Mouse (Mus musculus) heart, postnatal 10 days (tissue): ENCODE data around the gene Arl8b. TPM values are rescaled to one million over a fixed set of nuclear protein-coding genes. Genes with fewer than 3 reads are reported as not detected.
"Not testable (repeated sequence)": the region's sequence is repeated elsewhere in the genome, so short reads cannot be mapped to it uniquely, and the experiment has no call there.

Experiments used
- DNase-seq, 2 experiments: peaks; one replicate each; pipeline ENCODE4 v3.0.0; 2021
- intact Hi-C: fragments of 180-260 bp; cut with DNase I; formaldehyde crosslinking; loops from one replicate; pipeline ENCODE4 v1.15.1; 2025
- total RNA-seq, 2 experiments: library from RNA; stranded (reverse); gene quantifications; 2 replicates each; pipeline ENCODE4 v1.2.3; 2021

Gene Arl8b
- total RNA-seq, 2 experiments from 2014 or later = 83.3 to 90.7 TPM

DNA sequence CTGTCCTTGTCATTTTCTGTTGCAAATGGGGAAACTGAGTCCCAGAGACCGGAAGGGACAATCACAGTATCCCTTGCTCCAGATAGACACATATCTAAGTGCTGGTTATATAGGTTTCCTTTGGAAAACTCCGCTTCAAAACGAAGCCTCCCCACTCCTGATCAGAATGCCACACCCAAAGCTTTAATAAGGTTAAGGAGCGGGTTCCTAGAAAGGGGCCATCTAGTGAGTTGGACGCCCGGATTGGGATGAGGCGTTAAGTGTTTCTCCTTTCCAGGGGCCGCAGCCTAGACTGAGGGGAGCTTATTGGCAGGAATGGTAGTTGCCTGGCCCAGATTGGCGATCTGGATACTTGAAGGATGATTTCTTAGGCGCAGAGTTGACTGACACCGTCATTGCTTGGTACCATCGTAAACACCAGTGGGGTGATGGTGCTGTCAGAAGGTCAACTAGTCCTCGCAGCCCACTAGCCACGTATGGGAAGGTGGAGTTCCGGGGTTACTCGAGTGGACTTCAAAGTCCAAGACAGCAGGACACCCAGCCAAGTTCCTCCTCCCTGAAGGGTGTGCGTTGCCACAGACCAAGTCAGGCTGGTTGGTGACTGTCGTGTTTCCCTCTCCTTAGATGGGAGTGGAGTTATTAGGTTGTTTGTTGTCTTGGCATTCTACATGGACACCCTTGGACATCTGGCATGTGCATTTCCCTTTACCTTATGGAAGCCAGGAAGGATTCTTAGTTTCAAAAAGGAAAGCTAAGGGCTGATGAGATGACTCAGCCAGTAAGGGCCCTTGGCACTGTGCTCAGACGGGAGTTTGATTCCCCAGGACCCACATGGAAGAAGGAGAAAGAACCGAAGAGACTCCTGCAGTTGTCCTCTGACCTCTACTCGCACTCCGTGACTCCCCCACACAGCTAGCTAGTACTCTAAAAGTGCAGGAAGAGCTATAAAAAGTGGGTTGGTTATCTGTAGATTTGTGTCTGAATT lies 46.8 kb downstream of the Arl8b start:
- intact Hi-C loops = loop anchor here (2.0 kb wide), 1 partner anchor 45 kb away; no protein-coding TSS in a partner anchor
- DNase-seq = peak; percentile 38 to 46

DNA sequence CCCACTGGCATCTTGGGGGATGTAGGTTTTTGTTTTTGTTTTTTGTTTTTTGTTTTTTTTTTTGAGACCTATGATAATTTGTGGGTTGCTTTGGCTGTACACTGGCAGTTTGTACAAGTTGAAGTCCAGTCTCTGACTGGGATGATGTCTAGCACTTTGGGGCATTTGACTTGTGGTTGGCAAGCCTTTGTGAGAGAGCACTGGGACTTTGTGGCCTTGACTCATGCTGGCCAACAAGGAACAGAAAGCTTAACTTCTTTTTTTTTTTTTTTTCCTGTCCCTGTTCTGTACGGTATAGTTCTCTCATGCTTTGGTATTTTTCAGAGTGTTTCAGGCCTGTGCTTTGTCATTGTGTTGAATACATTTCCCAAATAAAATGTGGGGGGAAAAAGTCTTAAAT lies 49.3 kb downstream of the Arl8b start:
- intact Hi-C loops = no loop called here
- no peak for DNase-seq

DNA sequence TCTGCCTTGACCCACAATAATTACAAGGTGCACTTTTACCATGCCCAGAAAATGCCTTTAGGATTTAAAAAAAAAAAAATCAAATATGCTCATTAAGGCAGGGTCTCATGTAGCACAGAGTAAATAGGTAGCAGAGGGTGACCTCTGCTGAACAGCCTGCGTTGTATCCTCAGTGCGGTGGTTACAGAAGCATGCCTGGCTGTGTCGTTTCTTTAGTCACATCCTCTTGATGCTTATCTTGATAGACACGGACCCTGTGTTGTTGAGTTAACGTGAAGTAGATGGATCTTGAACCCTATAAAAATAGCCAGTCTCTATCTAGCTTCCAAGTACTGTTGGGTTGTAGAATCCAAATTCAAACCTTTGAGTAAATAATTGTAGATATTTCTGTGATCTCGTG lies 50.1 kb downstream of the Arl8b start:
- intact Hi-C loops = no loop called here
- no peak for DNase-seq

DNA sequence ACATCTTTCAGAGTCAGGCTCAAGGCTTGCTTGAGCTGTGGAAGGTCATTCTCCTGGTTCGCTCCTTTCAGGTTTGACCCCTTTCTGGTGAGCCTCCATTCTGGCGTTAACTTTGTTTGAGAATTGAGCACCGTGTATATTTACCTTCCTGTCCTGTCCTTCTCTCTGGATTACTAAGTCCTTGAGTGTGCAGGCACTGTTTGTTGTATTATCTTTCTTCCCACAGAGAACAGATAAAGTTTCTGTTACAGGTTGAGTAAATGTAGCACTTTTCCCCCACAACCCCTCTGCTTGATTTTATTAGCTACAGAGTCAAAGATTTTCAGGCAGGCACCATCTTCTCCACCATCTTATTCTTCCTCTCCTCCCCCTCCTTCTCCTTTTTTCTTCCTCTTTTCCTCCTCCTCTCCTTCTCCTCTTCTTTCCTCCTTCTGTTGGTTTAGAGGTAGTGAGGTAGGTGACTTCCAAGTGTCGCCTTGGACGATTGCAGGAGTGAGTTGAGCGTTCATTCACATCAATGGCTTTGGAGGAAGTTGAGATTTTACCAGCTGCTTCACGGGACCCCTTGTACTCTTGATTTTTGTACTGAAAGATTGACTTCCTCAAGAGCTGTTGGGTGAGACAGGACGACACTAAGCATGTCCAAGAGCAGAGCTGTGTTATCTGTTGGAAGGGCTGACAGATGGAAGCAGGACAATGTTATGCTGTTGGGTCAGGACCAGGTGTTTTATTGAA lies 51.2 kb downstream of the Arl8b start:
- intact Hi-C loops = no loop called here
- no peak for DNase-seq

DNA sequence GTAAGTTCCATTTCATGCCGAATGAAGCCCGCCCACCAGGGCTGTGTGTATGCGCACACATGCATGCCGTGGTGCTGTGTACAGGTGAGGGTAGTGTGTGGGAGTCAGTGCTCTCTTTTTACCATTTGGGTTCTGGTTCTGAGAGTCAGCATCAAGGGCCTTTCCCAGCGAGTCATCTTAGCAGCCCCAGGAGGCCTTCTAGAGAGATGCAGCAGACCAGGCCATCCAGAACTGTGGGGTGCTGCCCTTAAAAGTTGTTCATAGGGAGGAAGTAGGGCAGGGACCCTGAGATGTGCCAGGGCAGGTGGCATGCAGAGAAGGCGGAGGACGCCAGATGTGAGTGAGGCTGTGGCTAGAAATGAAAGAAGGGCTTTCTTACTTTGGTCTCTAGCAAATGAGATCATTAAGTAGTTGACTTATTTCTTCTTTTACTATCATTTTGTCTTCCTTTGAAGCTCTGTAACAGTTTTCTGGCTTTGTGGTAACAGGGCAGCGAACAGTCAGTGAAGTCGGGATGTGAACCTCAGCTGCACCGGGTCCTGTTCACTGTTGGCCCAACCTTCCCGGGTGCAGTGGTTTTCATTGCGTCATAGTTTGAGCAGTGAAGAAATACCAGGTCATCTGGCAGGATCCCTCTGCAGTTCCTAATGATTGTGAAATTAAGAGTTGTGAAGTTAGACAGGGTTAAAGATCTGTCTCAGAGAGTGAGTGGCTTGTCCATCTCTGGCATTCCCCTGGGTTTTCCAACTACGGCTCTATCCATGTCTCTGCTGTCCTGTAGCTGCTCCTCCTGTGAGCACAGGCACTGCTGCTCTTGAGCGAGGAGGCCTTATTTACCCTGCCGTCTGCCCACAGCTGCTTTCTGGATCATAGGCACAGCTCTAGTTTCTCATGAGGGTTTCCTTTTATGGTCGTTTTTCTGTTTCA lies 53.1 kb downstream of the Arl8b start:
- peak; percentile 28 to 31 for DNase-seq
- intact Hi-C loops = no loop called here

DNA sequence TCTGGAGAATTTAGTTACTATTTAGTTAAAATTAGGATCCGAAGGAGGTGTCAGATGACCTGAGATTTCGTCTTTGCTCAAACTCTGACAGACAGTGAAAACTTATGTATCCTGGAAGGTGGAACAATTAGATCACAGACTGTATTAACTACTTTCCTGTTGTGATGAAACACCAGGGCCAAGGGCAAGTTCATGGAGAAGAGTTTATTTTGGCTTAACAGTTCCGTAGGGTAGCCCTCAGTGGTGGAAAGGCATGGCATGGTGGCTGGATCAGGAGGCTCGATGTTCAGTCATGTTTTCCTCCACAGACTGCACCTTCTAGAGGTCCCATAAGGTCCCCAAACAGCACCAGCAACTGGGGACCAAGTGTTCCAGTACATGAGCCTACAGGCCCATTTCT lies 54.2 kb downstream of the Arl8b start:
- intact Hi-C loops = no loop called here
- DNase-seq = no peak

DNA sequence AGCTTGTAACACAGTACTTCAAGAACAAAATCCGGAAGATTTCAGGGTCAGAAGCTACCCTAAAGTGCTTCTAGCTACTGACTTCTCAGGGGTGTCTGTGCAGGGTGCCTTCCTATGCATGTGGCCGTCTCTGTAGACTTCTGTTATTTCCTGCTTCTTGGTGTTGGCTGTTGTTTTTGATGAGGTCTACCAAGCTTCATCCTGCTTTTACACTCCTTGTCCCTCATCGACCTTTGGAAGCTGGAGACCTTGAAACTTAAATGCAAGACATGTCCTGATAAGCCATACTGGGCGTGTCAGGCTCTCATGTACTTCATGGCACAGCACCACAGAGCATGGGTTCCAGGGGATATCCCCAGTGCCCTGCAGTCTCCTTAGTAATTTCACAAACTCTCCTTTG lies 55.1 kb downstream of the Arl8b start:
- no peak for DNase-seq
- intact Hi-C loops = no loop called here

DNA sequence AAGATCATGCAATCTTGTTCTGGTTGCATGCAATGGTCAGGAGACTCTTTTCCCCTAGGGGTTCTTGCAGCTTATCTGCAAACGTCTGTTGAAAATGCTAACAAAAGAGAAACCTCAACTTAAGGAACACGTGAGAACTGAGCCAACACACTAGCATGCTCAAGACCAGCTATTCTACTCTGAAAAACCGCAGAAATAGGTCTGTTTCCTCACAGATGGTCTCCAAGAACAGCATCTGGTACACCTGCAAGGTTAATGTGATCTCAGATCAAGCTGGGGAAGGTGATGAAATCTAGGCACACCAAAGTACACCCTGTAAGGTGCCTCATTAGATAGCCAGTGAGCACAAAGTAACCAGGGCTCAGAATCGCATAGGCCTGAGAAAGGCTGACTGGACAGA lies 56.5 kb downstream of the Arl8b start:
- intact Hi-C loops = no loop called here
- DNase-seq = no peak

DNA sequence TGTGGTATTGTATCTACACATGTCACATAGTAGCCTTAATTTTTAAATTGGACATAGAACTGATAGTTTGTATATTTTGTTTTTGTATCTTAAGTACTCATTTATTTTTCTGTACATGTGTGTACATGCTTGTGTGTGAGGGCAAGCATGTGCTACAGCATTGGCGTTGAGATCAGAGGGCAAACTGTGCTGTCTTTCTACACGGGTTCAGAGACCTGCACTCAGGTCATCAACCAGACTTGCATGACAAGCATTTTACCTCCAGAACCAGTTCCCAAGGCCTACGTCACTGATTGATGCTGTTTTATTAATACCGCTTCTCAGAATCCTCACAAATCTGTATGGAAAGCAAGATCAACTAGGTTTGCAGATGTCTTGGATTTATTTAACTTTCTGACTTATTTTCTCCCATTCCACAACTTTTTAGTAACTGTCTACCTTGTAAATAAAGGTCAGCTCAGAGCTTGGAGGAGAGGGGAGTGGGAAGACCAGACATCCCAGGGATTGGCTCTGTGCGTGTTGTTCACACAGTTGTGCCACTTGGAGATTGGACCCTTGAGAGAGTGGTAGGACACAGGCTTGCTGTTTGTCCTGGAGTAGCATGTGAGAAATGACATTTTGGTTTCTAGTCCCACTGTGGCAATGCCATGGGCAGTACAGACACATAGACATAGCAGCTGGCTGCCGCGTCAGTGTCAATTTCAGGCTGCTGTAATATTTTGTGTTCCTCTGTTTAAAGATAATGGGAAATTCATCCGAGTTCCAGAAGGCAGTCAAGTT lies 58.2 kb downstream of the Arl8b start:
- intact Hi-C loops = no loop called here
- DNase-seq = no peak

DNA sequence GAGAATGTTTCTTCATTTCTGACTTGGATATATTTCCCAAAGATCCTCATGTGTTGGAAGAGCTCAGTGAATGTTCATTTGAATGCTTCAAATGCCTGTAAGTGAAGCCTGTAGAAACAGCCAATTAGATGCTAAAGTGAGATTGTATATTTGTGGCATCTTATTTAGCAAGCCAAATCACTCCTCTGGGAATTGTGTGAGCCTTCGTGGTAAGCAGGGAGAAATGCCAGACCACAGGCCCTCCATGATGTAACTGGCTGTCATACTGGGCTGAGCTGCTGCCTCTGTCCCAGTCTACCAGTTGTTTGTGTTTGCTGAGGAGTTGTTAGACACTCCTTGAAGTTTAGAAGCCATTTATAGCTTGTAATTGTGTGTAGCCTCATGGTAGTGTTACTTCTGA lies 60.8 kb downstream of the Arl8b start:
- intact Hi-C loops = no loop called here

DNA sequence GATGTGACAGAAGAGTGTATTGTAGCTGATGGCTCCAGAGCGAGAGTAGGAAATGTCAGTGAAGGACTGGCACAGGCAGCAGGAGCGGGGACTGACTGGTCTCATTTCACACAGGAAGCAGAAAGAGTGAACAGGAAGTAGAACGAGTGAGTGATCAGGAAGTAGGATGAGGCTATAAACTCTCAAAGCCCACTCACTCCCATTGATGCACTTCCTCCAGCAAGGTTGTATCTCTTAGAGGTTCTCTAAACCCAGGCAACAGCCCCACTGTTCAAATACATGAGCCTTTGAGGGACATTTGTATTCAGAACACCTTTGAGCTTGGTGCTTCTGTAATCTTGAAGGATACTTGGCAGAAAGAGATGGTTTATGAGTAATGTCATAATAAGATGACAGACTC lies 61.2 kb downstream of the Arl8b start:
- intact Hi-C loops = no loop called here

More for the DNA sequence above, 60.8 kb downstream of the Arl8b start:
- no peak for DNase-seq

DNA sequence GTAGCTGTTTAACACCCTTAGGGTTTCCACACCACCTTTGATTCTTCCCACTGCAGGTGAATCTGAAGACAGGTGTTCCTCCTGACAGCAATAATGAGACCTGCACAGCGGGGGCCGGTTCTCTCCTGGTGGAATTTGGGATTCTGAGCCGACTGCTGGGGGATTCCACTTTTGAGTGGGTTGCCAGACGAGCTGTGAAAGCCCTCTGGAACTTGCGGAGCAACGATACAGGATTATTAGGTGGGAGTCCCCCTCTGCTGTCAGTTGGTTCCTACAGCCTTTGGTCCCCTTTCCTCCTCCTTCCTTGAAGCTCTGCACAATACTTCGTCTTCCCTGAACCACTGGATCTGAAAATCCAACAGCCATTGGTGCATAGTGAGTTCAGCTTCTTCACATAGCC lies 61.9 kb downstream of the Arl8b start:
- intact Hi-C loops = no loop called here
- no peak for DNase-seq

More for the DNA sequence above, 61.2 kb downstream of the Arl8b start:
- DNase-seq = no peak

DNA sequence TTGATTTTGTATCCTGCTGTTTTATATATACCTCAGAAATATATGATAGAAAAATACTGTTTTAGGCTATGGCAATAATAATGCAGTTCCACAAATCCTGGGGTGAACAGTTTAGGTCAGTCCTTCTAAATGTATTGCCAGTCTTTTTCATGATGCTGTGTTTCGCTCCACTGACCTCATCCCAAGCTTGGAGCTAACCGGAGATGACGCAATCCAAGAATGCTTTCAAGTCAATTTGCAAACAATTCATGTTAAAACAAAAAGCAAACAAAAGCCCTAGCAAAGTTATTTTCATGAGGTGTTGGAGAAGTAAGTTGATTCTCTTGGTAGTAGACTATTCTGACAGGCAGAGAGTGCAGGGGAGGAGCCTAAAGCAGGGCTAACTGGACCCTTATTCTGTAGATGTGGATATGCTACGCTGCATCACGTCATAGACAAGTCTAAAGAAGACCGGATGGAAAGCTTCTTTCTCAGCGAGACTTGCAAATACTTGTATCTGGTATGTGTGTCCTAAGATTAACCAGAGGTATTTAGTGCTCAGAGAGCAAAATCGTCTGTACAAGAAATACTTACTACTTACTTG lies 69.3 kb downstream of the Arl8b start:
- intact Hi-C loops = no loop called here
- DNase-seq = no peak

DNA sequence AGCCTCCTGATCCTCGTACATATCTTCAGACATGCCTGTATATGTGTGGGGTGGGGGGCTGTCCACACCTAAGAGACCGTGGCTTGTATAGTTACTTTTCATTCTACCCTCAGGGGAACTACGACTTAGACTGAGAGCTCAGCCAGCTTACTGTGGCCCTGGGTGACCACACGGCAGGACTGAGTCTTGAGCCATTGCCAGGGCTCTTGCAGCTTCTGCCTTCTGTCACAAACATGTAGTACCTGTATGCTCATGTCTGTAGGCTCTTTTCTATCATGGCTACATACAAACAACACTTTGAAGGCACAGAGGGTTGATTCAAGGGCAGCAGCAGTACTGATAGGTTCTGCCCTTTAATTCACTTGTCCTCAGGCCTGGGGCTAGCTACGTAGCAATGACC lies 70.1 kb downstream of the Arl8b start:
- no peak for DNase-seq
- intact Hi-C loops = no loop called here

DNA sequence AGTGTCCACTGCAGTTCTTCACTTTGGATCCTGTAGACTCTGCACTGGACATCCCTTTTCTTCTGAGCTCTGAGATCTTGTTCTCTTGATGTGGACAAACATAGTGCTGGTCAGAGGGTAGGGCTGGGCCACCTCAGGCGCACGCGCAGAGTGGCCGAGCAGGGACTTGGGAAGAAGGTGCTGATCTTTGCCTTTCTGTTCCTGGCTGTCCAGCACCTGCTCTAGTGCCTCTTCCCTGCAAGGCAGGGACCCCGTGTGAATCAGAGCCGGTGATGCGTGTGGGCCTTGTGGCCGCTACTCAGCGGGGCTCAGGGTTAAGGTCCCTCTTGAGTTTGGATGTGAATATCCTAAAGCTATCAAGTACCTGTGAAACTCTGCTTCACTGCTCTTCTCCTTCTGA lies 75.7 kb downstream of the Arl8b start:
- intact Hi-C loops = no loop called here
- no peak for DNase-seq

DNA sequence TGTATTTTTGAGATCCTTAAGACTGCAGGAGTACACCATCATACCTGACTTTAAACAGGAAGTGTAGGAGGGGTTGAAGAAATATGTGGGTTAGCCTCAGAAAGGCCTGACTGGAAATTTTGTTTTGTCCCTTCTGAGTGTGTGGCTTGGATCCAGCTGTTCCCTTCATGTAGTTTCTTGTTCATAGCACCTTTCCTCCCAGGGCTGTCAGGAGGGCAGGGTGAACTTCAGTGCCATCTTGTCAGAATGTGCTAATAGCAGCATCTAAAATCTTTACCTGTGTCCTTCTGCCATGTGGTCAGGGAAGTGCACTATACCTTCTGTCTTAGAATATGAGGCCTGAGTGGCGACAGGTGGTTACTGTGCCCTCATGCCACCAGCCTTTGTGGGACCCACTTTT lies 78.3 kb downstream of the Arl8b start:
- DNase-seq = no peak
- intact Hi-C loops = no loop called here

DNA sequence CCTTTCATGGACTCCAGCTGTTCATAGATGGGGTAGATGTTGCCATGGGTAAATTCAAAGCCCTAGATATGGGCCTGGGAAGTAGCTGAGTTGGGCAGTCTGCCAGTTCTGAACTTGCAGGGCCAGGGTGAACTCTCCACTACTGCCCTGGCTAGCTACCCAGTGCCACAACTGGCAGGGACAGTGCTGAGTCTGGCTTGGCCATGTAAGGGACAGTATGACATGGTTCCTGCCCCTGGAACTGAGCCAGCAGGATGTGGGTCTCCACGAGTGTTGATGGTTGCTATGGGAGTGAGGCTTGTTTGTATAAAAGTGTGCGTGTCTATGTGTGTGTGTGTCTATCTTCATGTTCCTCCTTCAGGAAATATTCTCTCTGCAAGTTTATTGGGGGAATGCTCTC lies 79.6 kb downstream of the Arl8b start:
- peak; percentile 11 to 15 for DNase-seq
- intact Hi-C loops = no loop called here

DNA sequence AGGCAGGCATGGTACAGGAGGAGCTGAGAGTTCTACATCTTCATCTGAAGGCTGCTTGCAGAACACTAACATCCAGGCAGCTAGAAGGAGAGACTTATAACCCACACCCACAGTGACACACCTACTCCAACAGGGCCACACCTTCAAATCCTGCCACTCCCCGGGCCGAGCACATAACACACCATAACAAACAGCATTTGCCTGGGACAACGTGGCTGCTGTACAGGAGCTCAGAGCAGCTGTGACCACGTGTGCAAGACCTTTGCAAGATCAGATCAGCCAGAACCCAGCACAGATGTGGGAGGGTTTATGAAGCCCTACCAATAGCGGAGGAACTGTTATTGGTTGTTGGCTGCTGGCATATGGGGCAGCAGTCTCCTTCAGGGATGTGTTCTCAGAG lies 83.4 kb downstream of the Arl8b start:
- intact Hi-C loops = no loop called here

DNA sequence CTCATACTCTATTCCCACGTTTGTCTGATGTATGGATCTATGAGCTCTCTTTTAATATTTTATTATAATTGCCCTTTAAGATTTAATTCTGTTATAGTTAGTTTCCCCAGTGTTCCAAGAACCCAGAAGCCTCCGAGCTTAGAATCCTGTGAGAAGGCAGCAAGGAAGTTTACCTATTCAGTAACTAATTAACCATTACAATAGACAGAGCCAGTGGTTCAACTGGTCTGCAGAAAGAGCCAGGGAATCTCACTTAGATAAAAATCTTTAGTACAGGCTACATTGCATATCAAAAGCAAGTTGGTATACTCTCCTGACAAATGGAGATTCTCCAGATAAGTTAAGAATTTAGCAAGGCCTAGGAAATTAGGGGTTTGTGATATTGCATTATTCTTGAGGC lies 86.1 kb downstream of the Arl8b start:
- intact Hi-C loops, DNase-seq: not testable (repeated sequence)

More for the DNA sequence above, 83.4 kb downstream of the Arl8b start:
- no peak for DNase-seq

DNA sequence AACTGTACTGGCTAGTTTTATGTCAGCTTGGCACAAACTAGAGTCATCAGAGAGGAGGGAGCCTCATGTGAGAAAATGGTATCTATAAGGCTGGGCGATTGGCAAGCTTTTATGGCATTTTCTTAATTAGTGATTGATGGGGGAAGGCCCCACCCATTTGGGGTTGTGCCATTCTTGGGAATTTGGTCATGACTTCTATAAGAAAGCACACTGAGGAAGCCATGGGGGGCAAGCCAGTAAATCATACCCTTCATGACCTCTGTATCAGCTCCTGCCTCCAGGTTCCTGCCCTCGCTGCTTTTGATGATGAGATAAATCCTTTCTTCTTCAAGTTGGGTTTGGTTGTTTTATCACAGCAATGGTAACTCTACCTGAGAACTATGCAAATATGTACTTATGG lies 87.5 kb downstream of the Arl8b start:
- intact Hi-C loops = no loop called here
- DNase-seq = no peak
